Mouse (Mus musculus) midbrain, embryonic 11.5 days (tissue): Measurements from ENCODE around the gene Ccdc58. TPM values are rescaled to one million over a fixed set of nuclear protein-coding genes. Genes with fewer than 3 reads are reported as not detected.
"Not testable (repeated sequence)": the region's sequence is repeated elsewhere in the genome, so short reads cannot be mapped to it uniquely, and the experiment has no call there.

Experiments used
- ATAC-seq: fragments of 200-750 bp; cut with Nextera tagmentation; 2 replicates; pipeline ENCODE4 v1.8.0; 2017; ENCODE audit warnings: moderate TSS enrichment, moderate library complexity; ENCODE audit not compliant: low FRiP score
- DNase-seq: peaks from one replicate; pipeline ENCODE4 v3.0.0; 2015; ENCODE audit warnings: low spot score; ENCODE audit errors: missing footprints
- H3K27ac ChIP-seq: fragments of 300-500 bp; sonication (generic); 2 replicates; pipeline ENCODE4 v1.5.1; 2014; ENCODE audit warnings: low read depth, low read length
- H3K27me3 ChIP-seq: fragments of 300-500 bp; sonication (generic); 2 replicates; pipeline ENCODE4 v1.6.1; 2014; ENCODE audit warnings: mild to moderate bottlenecking, low read length, moderate library complexity, mixed read lengths; ENCODE audit not compliant: control insufficient read depth, insufficient read depth
- H3K36me3 ChIP-seq: fragments of 300-500 bp; sonication (generic); 2 replicates; pipeline ENCODE4 v1.6.1; 2014; ENCODE audit warnings: mild to moderate bottlenecking, low read length, moderate library complexity, mixed read lengths; ENCODE audit not compliant: control insufficient read depth, insufficient read depth
- H3K4me1 ChIP-seq: fragments of 300-500 bp; sonication (generic); 2 replicates; pipeline ENCODE4 v1.6.1; 2014; ENCODE audit warnings: low read length; ENCODE audit not compliant: control insufficient read depth, insufficient read depth
- H3K4me2 ChIP-seq: fragments of 300-500 bp; sonication (generic); 2 replicates; pipeline ENCODE4 v1.6.1; 2014; ENCODE audit warnings: mild to moderate bottlenecking, moderate library complexity
- H3K4me3 ChIP-seq: fragments of 300-500 bp; sonication (generic); 2 replicates; pipeline ENCODE4 v1.5.1; 2014; ENCODE audit warnings: low read depth, low read length
- H3K9ac ChIP-seq: fragments of 300-500 bp; sonication (generic); 2 replicates; pipeline ENCODE4 v1.6.1; 2014; ENCODE audit warnings: low read length
- H3K9me3 ChIP-seq: fragments of 300-500 bp; sonication (generic); 2 replicates; pipeline ENCODE4 v1.6.1; 2016; ENCODE audit warnings: low read length; ENCODE audit not compliant: control insufficient read depth
- WGBS: fragments of 180-500 bp; shearing (Covaris S2); extraction: QIAGEN DNeasy Blood & Tissue Kit; methylation state at CpG from one replicate; pipeline ENCODE4 v1.1.7; 2014; 5-methylcytosine and 5-hydroxymethylcytosine counted together
- polyA plus RNA-seq: library from polyadenylated mRNA; unstranded; fragments of >200 nt; fragmentation: Nextera tagmentation; extraction: Ambion mirVana; gene quantifications from 2 replicates; pipeline ENCODE4 v1.2.1, GENCODE M21; 2014

The Ccdc58 gene
- polyA plus RNA-seq, 1 experiment from 2014 or later, result 84.3 TPM

- no peak overlapping the region for H3K4me2 ChIP-seq
- peaks cover 8% of the 10 kb centered on the region; the same call in 1 of the 2 replicates for H3K36me3 ChIP-seq
- H3K4me1 ChIP-seq, result no peaks in the 10 kb centered on the region
- ATAC-seq (no peak), DNase-seq (no peak)
- H3K9ac ChIP-seq, result no peak overlapping the region
- H3K27ac ChIP-seq, result no peak overlapping the region
- 94% methylated on average over 6 of the region's 6 CpGs for WGBS
- no peaks in the 10 kb centered on the region for H3K27me3 ChIP-seq
- H3K9me3 ChIP-seq, result no peaks in the 10 kb centered on the region
- no peak overlapping the region for H3K4me3 ChIP-seq
These were observed 17.8 kb upstream of the Ccdc58 start for GRCm38 (mm10) chr16:36053524-36054275.

GRCm38 (mm10) chr16:36054920-36055319, 16.6 kb upstream of the Ccdc58 start:
- Histone ChIP-seq H3K4me1 (no peaks in the 10 kb centered on the region), H3K4me2 (no peak overlapping the region), H3K27me3 (no peaks in the 10 kb centered on the region), H3K9ac (no peak overlapping the region), H3K27ac (no peak overlapping the region), H3K9me3 (no peaks in the 10 kb centered on the region), H3K36me3 (peaks cover 3% of the 10 kb centered on the region; the same call in 1 of the 2 replicates), H3K4me3 (no peak overlapping the region)
- no peak for ATAC-seq
- DNase-seq, result no peak
- 96% methylated on average over 8 of the region's 8 CpGs for WGBS

GRCm38 (mm10) chr16:36056416-36056815, 15.1 kb upstream of the Ccdc58 start:
- no peak overlapping the region for H3K9ac ChIP-seq
- peaks cover 3% of the 10 kb centered on the region; the same call in 1 of the 2 replicates for H3K36me3 ChIP-seq
- H3K4me1 ChIP-seq, result no peaks in the 10 kb centered on the region
- DNase-seq, result peak; percentile 37
- H3K27ac ChIP-seq, result no peak overlapping the region
- no peaks in the 10 kb centered on the region for H3K9me3 ChIP-seq
- H3K4me3 ChIP-seq, result no peak overlapping the region
- WGBS, result 92% methylated on average over 11 of the region's 11 CpGs
- H3K4me2 ChIP-seq, result no peak overlapping the region
- H3K27me3 ChIP-seq, result no peaks in the 10 kb centered on the region
- ATAC-seq, result no peak

- Histone ChIP-seq H3K36me3 (no peaks in the 10 kb centered on the region), H3K4me2 (no peak overlapping the region), H3K27me3 (no peaks in the 10 kb centered on the region), H3K4me1 (no peaks in the 10 kb centered on the region), H3K4me3 (no peak overlapping the region), H3K9me3 (no peaks in the 10 kb centered on the region), H3K27ac (no peak overlapping the region), H3K9ac (no peak overlapping the region)
- peak; percentile 10 for DNase-seq
- WGBS, result 86% methylated on average over 8 of the region's 8 CpGs
- ATAC-seq, result no peak
These were observed 13.5 kb upstream of the Ccdc58 start for GRCm38 (mm10) chr16:36057933-36058475.

GRCm38 (mm10) chr16:36062534-36062933, 9.0 kb upstream of the Ccdc58 start:
- not testable (repeated sequence) for H3K36me3 ChIP-seq, H3K4me1 ChIP-seq, H3K9ac ChIP-seq, H3K27ac ChIP-seq, H3K4me2 ChIP-seq, H3K9me3 ChIP-seq, H3K4me3 ChIP-seq, H3K27me3 ChIP-seq, ATAC-seq, DNase-seq
- 92% methylated on average over 1 of the region's 1 CpGs for WGBS

- Histone ChIP-seq H3K9me3 (no peaks in the 10 kb centered on the region), H3K27ac (no peak overlapping the region), H3K27me3 (no peaks in the 10 kb centered on the region), H3K4me2 (no peak overlapping the region), H3K4me1 (no peaks in the 10 kb centered on the region), H3K4me3 (no peak overlapping the region), H3K36me3 (no peaks in the 10 kb centered on the region), H3K9ac (0 out of 2 replicates have a peak overlapping the region, but pooled peaks have one; percentile 20)
- WGBS, result 78% methylated on average over 2 of the region's 2 CpGs
- DNase-seq, result no peak
- ATAC-seq, result no peak
These were observed 8.2 kb upstream of the Ccdc58 start for GRCm38 (mm10) chr16:36063315-36063714.

- H3K27ac ChIP-seq, result no peak overlapping the region
- H3K9ac ChIP-seq, result no peak overlapping the region
- H3K9me3 ChIP-seq, result no peaks in the 10 kb centered on the region
- DNase-seq (no peak), ATAC-seq (no peak)
- no peak overlapping the region for H3K4me2 ChIP-seq
- no peak overlapping the region for H3K4me3 ChIP-seq
- H3K27me3 ChIP-seq, result no peaks in the 10 kb centered on the region
- H3K36me3 ChIP-seq, result no peaks in the 10 kb centered on the region
- H3K4me1 ChIP-seq, result peaks cover 6% of the 10 kb centered on the region; the same call in 1 of the 2 replicates
- WGBS, result 87% methylated on average over 5 of the region's 5 CpGs
These were observed 6.6 kb upstream of the Ccdc58 start for GRCm38 (mm10) chr16:36064904-36065303.

- no peak overlapping the region for H3K27ac ChIP-seq
- no peaks in the 10 kb centered on the region for H3K36me3 ChIP-seq
- no peak overlapping the region for H3K4me3 ChIP-seq
- DNase-seq (no peak), ATAC-seq (no peak)
- H3K4me2 ChIP-seq, result no peak overlapping the region
- no peak overlapping the region for H3K9ac ChIP-seq
- H3K27me3 ChIP-seq, result no peaks in the 10 kb centered on the region
- no peaks in the 10 kb centered on the region for H3K9me3 ChIP-seq
- peaks cover 15% of the 10 kb centered on the region; the same call in 1 of the 2 replicates for H3K4me1 ChIP-seq
- WGBS, result 72% methylated on average over 2 of the region's 2 CpGs
These were observed 3.8 kb upstream of the Ccdc58 start for GRCm38 (mm10) chr16:36067694-36068093.

GRCm38 (mm10) chr16:36068356-36068755, 3.1 kb upstream of the Ccdc58 start:
- Histone ChIP-seq H3K27me3 (no peaks in the 10 kb centered on the region), H3K27ac (no peak overlapping the region), H3K4me1 (peaks cover 15% of the 10 kb centered on the region; the same call in 1 of the 2 replicates), H3K9me3 (no peaks in the 10 kb centered on the region), H3K4me2 (no peak overlapping the region), H3K36me3 (no peaks in the 10 kb centered on the region), H3K9ac (no peak overlapping the region), H3K4me3 (no peak overlapping the region)
- DNase-seq (no peak), ATAC-seq (no peak)
- 96% methylated on average over 3 of the region's 3 CpGs for WGBS
